Mouse (Mus musculus): Measurements from ENCODE around the gene Cdc42bpb. TPM values are rescaled to one million over a fixed set of nuclear protein-coding genes. Genes with fewer than 3 reads are reported as not detected.

The Cdc42bpb gene
- polyA plus RNA-seq, 1 experiment from 2014 or later: 43.4 TPM

DNA sequence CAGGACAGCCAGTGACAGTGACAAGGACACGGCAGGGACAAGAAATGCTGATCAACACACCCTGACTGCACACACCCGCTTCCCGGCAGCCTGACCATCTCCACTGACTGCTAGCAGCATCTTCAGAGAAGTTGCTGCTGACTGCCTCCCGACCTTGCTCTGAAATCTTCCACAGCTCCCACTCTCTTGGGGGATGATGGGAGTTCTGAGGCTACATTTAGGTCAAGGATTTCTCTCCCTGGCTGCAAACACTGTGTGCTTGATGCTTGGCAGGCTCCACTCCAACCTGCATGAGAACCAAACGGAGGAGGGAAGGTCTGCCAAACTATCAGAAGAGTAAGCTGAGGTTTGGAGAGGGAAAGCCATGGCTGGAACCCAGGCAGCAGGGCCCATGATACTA, 19.5 kb upstream of the Cdc42bpb start:
- Histone ChIP-seq H3K4me2 (replicated peaks; ENCODE audit: low read depth, low read length) (no peak overlapping the region), H3K4me3 (ENCODE audit: low read length) (no peak overlapping the region), H3K9me3 (ENCODE audit: control insufficient read depth, low read length) (no peaks in the 10 kb centered on the region), H3K27ac (ENCODE audit: low read depth, low read length) (no peak overlapping the region), H3K36me3 (ENCODE audit: control insufficient read depth, insufficient read depth, low read length) (no peaks in the 10 kb centered on the region), H3K4me1 (ENCODE audit: control insufficient read depth, insufficient read depth, low read length) (no peaks in the 10 kb centered on the region), H3K27me3 (ENCODE audit: control insufficient read depth, insufficient read depth, low read length) (peaks cover 5% of the 10 kb centered on the region; the same call in 1 of the 2 replicates), H3K9ac (ENCODE audit: low read depth, low read length) (no peak overlapping the region)
- ATAC-seq (ENCODE audit: low FRiP score, low TSS enrichment): no peak
- 73% methylated on average over 5 of the region's 5 CpGs for WGBS

DNA sequence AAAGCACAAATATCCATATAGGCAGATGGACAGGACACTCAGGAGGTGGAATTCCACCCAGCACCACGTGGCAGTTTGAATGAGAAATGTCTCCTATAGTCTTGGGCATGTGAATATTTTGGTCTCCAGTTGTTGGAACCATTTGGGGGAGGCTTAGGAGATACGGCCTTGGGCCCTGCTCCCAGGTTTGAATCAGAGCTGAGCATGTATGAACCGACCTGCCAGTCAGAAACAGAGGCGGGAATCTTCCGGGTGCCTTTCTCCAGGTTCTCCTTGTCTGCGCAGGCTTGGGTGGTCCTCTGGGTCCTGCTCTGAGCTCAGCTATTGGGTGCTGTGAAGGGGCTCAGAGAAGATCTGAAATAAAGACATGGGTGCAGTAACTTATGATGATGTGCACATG, 16.5 kb upstream of the Cdc42bpb start:
- H3K9me3 ChIP-seq (ENCODE audit: control insufficient read depth, low read length): no peaks in the 10 kb centered on the region
- no peak overlapping the region for H3K9ac ChIP-seq (ENCODE audit: low read depth, low read length)
- no peaks in the 10 kb centered on the region for H3K4me1 ChIP-seq (ENCODE audit: control insufficient read depth, insufficient read depth, low read length)
- H3K4me2 ChIP-seq (replicated peaks; ENCODE audit: low read depth, low read length): no peak overlapping the region
- 88% methylated on average over 6 of the region's 6 CpGs for WGBS
- peaks cover 3% of the 10 kb centered on the region; the same call in 1 of the 2 replicates for H3K27me3 ChIP-seq (ENCODE audit: control insufficient read depth, insufficient read depth, low read length)
- no peak overlapping the region for H3K4me3 ChIP-seq (ENCODE audit: low read length)
- H3K36me3 ChIP-seq (ENCODE audit: control insufficient read depth, insufficient read depth, low read length): no peaks in the 10 kb centered on the region
- H3K27ac ChIP-seq (ENCODE audit: low read depth, low read length): no peak overlapping the region
- no peak for ATAC-seq (ENCODE audit: low FRiP score, low TSS enrichment)

DNA sequence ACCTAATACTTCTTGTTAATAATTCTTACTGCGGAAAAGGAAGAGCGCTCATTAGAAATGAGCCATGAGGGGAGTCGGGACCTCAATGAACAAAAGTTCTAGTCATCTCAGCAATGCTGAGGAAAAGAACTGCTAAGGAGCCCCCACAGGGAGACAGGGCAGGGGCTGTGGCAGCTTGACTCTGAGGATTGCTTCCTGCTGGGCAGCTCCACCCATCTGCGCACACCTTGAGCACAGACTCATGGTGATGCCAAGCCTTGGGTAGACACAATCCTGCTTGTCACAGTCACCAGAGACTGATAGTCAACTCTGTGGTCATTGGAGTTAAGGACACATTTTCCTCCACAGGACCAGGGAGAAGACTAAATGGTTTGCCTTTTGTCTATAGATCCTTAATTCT, 9.6 kb upstream of the Cdc42bpb start:
- WGBS: 87% methylated on average over 4 of the region's 4 CpGs

DNA sequence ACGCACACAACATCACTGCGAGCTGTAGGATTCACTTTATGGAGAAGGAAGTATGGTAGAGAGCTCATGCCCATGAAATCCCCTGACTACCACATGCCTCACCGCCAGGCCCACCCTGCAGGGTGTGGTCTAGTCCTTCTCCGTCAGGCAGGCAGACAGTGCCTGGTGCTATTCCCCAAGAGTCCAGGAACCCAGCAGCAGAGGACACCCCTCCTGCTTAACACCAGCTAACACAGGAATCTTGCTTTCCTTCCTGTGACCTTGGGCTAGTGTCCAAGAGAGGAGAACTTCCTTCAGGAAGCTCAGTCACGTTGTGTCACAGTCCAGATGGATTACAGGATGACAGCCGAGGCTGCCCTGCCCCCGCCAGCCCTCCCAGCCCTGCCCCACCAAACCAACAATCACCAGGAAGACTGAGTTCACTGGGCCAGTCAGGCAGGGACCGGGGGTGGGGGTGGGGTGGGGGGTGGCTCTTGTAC, 9.2 kb upstream of the Cdc42bpb start:
- 47% methylated on average over 8 of the region's 8 CpGs for WGBS
- no peak overlapping the region for H3K4me2 ChIP-seq (replicated peaks; ENCODE audit: low read depth, low read length)
- no peak overlapping the region for H3K9ac ChIP-seq (ENCODE audit: low read depth, low read length)

More for the DNA sequence above, 9.6 kb upstream of the Cdc42bpb start:
- Histone ChIP-seq H3K27me3 (ENCODE audit: control insufficient read depth, insufficient read depth, low read length) (no peaks in the 10 kb centered on the region), H3K9me3 (ENCODE audit: control insufficient read depth, low read length) (no peaks in the 10 kb centered on the region), H3K9ac (ENCODE audit: low read depth, low read length) (no peak overlapping the region), H3K36me3 (ENCODE audit: control insufficient read depth, insufficient read depth, low read length) (no peaks in the 10 kb centered on the region), H3K27ac (ENCODE audit: low read depth, low read length) (peak overlapping the region; percentile 59), H3K4me2 (replicated peaks; ENCODE audit: low read depth, low read length) (no peak overlapping the region), H3K4me3 (ENCODE audit: low read length) (no peak overlapping the region), H3K4me1 (ENCODE audit: control insufficient read depth, insufficient read depth, low read length) (peaks cover 16% of the 10 kb centered on the region; the same call in 1 of the 2 replicates)
- no peak for ATAC-seq (ENCODE audit: low FRiP score, low TSS enrichment)

DNA sequence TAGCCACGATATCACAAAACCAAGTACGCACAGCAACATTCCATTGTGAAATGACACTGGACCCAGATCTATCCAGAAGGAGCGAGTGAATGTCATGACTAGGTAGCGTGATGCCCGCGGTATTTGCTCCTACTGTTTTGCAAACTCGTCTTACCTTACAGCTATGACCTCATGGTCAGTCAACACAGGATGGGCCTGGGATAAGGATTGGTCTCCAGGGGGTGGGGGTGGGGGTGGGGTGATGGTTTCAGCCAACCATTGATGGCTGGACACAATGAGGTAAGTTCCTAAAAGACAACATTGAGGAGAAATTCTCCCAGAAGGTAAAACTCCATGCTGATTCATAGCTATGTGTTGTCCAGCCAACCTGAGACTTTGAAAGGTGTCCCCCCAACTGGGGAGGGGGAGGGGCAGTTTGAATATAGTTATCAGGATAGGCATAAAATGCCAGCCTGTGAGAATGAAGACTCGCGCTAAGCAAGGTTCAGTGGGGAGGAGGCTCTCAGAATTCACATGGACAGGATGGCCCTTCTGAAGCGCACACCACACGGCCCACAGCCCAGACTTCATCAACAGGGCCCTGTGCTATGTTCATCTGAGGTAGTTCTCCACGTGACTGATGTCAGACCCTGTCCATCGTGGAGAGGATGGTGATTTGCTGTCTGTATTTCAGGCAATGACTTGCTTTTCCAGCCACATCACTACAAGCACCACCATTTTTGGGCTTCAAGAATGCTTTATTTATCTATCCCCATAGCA, 8.5 kb upstream of the Cdc42bpb start:
- Histone ChIP-seq H3K4me1 (ENCODE audit: control insufficient read depth, insufficient read depth, low read length) (peaks cover 16% of the 10 kb centered on the region; the same call in 1 of the 2 replicates), H3K27ac (ENCODE audit: low read depth, low read length) (peak overlapping the region; percentile 59; the same call in 1 of the 2 replicates), H3K36me3 (ENCODE audit: control insufficient read depth, insufficient read depth, low read length) (no peaks in the 10 kb centered on the region), H3K27me3 (ENCODE audit: control insufficient read depth, insufficient read depth, low read length) (no peaks in the 10 kb centered on the region), H3K4me3 (ENCODE audit: low read length) (no peak overlapping the region), H3K9me3 (ENCODE audit: control insufficient read depth, low read length) (no peaks in the 10 kb centered on the region), H3K9ac (ENCODE audit: low read depth, low read length) (no peak overlapping the region), H3K4me2 (replicated peaks; ENCODE audit: low read depth, low read length) (no peak overlapping the region)
- ATAC-seq (ENCODE audit: low FRiP score, low TSS enrichment): peak; percentile 56
- WGBS: 80% methylated on average over 13 of the region's 13 CpGs

More for the DNA sequence above, 9.2 kb upstream of the Cdc42bpb start:
- peak overlapping the region; percentile 59 for H3K27ac ChIP-seq (ENCODE audit: low read depth, low read length)
- peak; percentile 85 for ATAC-seq (ENCODE audit: low FRiP score, low TSS enrichment)
- H3K27me3 ChIP-seq (ENCODE audit: control insufficient read depth, insufficient read depth, low read length): no peaks in the 10 kb centered on the region
- H3K4me1 ChIP-seq (ENCODE audit: control insufficient read depth, insufficient read depth, low read length): peaks cover 16% of the 10 kb centered on the region; the same call in 1 of the 2 replicates
- H3K9me3 ChIP-seq (ENCODE audit: control insufficient read depth, low read length): no peaks in the 10 kb centered on the region
- no peaks in the 10 kb centered on the region for H3K36me3 ChIP-seq (ENCODE audit: control insufficient read depth, insufficient read depth, low read length)
- H3K4me3 ChIP-seq (ENCODE audit: low read length): no peak overlapping the region

DNA sequence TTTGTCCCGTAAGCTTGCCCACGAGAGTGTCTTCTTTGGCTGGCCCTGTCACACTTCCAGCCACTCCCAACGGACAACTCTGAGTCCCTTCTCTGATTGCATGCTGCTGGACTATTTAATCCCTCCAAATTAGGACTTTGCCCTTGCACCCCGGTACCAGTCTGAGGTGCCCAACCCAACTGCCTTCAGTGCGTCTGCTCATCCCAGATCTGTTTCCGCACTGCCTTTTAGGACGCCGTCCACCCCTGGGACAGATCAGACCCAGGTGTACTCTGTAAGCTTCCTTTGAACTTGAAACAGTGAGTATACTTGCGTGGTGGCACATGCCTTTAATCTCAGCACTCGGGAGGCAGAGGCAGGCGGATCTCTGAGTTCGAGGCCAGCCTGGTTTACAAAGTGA, 1.3 kb upstream of the Cdc42bpb start:
- Histone ChIP-seq H3K4me3 (ENCODE audit: low read length) (peak overlapping the region; percentile 100), H3K4me2 (replicated peaks; ENCODE audit: low read depth, low read length) (peak overlapping the region; percentile 89; the same call in 1 of the 2 replicates), H3K36me3 (ENCODE audit: control insufficient read depth, insufficient read depth, low read length) (no peaks in the 10 kb centered on the region), H3K27ac (ENCODE audit: low read depth, low read length) (peak overlapping the region; percentile 24; the same call in 1 of the 2 replicates), H3K9me3 (ENCODE audit: control insufficient read depth, low read length) (no peaks in the 10 kb centered on the region), H3K9ac (ENCODE audit: low read depth, low read length) (peak overlapping the region; percentile 94; the same call in 1 of the 2 replicates), H3K4me1 (ENCODE audit: control insufficient read depth, insufficient read depth, low read length) (peaks cover 25% of the 10 kb centered on the region), H3K27me3 (ENCODE audit: control insufficient read depth, insufficient read depth, low read length) (no peaks in the 10 kb centered on the region)
- WGBS: 73% methylated on average over 12 of the region's 12 CpGs
- no peak for ATAC-seq (ENCODE audit: low FRiP score, low TSS enrichment)

DNA sequence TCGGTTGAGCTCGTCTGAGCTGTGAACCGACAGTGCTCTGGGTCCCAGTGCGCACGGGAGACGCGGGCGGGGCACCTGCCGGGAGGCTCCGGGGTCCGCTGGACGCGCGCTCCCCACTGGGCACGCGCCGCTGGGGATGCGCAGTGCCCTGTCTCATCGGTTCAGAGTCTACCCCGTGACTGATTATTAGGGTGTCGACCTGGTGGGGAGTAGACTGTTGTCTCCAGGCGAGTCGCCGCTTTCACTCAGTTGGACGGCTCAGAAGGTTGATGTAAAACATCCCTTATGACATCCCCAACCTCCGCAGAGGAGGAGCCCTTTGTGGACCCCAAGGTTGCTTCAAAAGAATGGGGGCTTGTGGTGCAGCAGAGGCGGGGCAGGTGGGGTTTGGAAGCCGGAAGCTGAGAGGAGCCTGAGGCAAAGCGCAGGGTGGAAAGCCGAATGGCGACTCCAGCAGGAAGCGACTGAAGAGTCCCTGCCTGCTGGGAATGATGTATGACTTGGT, 520 bp upstream of the Cdc42bpb start:
- Histone ChIP-seq H3K27ac (ENCODE audit: low read depth, low read length) (peak overlapping the region; percentile 92), H3K36me3 (ENCODE audit: control insufficient read depth, insufficient read depth, low read length) (no peaks in the 10 kb centered on the region), H3K4me2 (replicated peaks; ENCODE audit: low read depth, low read length) (peak overlapping the region; percentile 89), H3K4me3 (ENCODE audit: low read length) (peak overlapping the region; percentile 100), H3K4me1 (ENCODE audit: control insufficient read depth, insufficient read depth, low read length) (peaks cover 25% of the 10 kb centered on the region), H3K9me3 (ENCODE audit: control insufficient read depth, low read length) (no peaks in the 10 kb centered on the region), H3K9ac (ENCODE audit: low read depth, low read length) (peak overlapping the region; percentile 94), H3K27me3 (ENCODE audit: control insufficient read depth, insufficient read depth, low read length) (no peaks in the 10 kb centered on the region)
- ATAC-seq (ENCODE audit: low FRiP score, low TSS enrichment): peak; percentile 70
- WGBS: 1% methylated on average over 32 of the region's 32 CpGs

DNA sequence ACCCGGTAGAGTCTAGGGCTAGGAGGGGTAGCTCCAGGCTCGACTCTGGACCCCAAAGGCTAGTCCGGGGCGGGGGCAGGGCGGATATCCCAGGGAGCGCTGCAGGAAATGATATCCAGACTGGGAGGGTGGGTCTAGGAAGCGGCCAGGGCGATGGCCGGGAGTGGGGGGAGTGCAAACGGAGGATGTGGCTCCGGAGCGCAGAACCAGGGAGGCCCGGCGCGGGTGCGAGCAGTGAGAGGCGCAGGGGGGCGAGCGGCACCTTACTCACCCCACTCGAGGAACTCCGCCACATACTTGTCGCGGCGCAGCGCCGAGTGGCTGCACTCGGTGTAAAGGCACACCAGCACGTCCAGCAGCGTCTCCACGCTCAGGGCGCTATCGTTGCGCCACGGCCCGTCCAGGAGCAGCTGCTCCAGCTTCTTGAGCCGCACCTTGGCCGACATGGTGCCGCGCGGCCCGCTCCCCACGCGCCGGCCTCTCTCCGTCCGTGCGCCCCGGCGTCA, 639 bp downstream of the Cdc42bpb start:
- Histone ChIP-seq H3K27me3 (ENCODE audit: control insufficient read depth, insufficient read depth, low read length) (no peaks in the 10 kb centered on the region), H3K4me2 (replicated peaks; ENCODE audit: low read depth, low read length) (peak overlapping the region; percentile 89), H3K9ac (ENCODE audit: low read depth, low read length) (peak overlapping the region; percentile 94), H3K4me1 (ENCODE audit: control insufficient read depth, insufficient read depth, low read length) (peaks cover 25% of the 10 kb centered on the region), H3K36me3 (ENCODE audit: control insufficient read depth, insufficient read depth, low read length) (no peaks in the 10 kb centered on the region), H3K4me3 (ENCODE audit: low read length) (peak overlapping the region; percentile 100), H3K9me3 (ENCODE audit: control insufficient read depth, low read length) (no peaks in the 10 kb centered on the region), H3K27ac (ENCODE audit: low read depth, low read length) (peak overlapping the region; percentile 92)
- WGBS: under 1% methylated on average over 43 of the region's 49 CpGs
- peak; percentile 43; the same call in 1 of the 2 replicates for ATAC-seq (ENCODE audit: low FRiP score, low TSS enrichment)

DNA sequence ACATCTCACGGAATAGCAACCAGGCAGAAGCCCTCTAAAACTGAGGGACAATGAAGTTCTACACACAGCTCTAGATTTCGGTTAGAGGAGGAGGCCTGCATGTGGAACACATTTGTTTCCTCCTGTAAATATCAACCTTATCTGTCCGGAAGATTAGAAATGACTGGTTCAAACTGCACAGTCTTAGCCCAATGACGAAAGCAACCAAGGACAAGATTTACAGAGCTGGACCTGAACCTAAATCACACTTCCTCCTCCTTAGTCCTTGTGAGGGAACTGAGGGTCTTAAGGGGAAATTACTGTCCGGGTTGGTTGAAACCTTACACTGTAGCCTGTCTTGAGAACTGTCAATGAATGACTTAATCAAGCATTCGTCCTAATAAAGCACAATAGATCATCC, 1.5 kb downstream of the Cdc42bpb start:
- no peak overlapping the region; the same call in 1 of the 2 replicates for H3K27ac ChIP-seq (ENCODE audit: low read depth, low read length)
- WGBS: 13% methylated on average over 6 of the region's 6 CpGs
- no peak for ATAC-seq (ENCODE audit: low FRiP score, low TSS enrichment)

More for the DNA sequence above, 1.5 kb downstream of the Cdc42bpb start:
- Histone ChIP-seq H3K4me2 (replicated peaks; ENCODE audit: low read depth, low read length) (peak overlapping the region; percentile 89), H3K9ac (ENCODE audit: low read depth, low read length) (peak overlapping the region; percentile 94), H3K27me3 (ENCODE audit: control insufficient read depth, insufficient read depth, low read length) (no peaks in the 10 kb centered on the region), H3K36me3 (ENCODE audit: control insufficient read depth, insufficient read depth, low read length) (no peaks in the 10 kb centered on the region), H3K4me3 (ENCODE audit: low read length) (peak overlapping the region; percentile 100), H3K4me1 (ENCODE audit: control insufficient read depth, insufficient read depth, low read length) (peaks cover 25% of the 10 kb centered on the region), H3K9me3 (ENCODE audit: control insufficient read depth, low read length) (no peaks in the 10 kb centered on the region)

Measured in kidney, embryonic 14.5 days (tissue).